Mouse (Mus musculus) lung, postnatal 0 days (tissue): ENCODE results near the gene Vps37b.

Source experiments
- CTCF ChIP-seq: IDR thresholded peaks from 2 replicates; pipeline ENCODE4 v1.5.1; 2016; ENCODE audit warnings: antibody characterized with exemption, mild to moderate bottlenecking
- EP300 ChIP-seq: IDR thresholded peaks from 2 replicates; pipeline ENCODE4 v1.6.1; 2016; ENCODE audit warnings: antibody characterized with exemption, mild to moderate bottlenecking, control low read depth

- TF ChIP-seq CTCF (no peak), EP300 (no peak)
Observed at GRCm38 (mm10) chr5:123981250-123981554, 50.9 kb downstream of the Vps37b start.
